Mouse (Mus musculus) cortical plate, adult 2 months (tissue): Measurements from ENCODE around the gene Hist1h2ba. TPM values are rescaled to one million over a fixed set of nuclear protein-coding genes. Genes with fewer than 3 reads are reported as not detected.

Source experiments
- H3K27ac ChIP-seq: fragments of 200-500 bp; 2 replicates; pipeline ENCODE4 v1.5.1; 2012; ENCODE audit warnings: low read length, control low read depth, inconsistent platforms; ENCODE audit not compliant: insufficient read depth
- H3K4me1 ChIP-seq: fragments of 200-500 bp; 2 replicates; pipeline ENCODE4 v1.6.1; 2011; ENCODE audit warnings: low read length; ENCODE audit not compliant: control insufficient read depth, insufficient read depth
- H3K4me3 ChIP-seq: fragments of 200-500 bp; 2 replicates; pipeline ENCODE4 v1.5.1; 2011; ENCODE audit warnings: mild to moderate bottlenecking, low read length, control low read depth; ENCODE audit not compliant: insufficient read depth
- CTCF ChIP-seq: fragments of 200-500 bp; IDR thresholded peaks from 2 replicates; pipeline ENCODE4 v1.5.1; 2011; ENCODE audit warnings: mild to moderate bottlenecking, control low read depth, low read length; ENCODE audit not compliant: insufficient read depth; ENCODE audit errors: extremely low read depth
- POLR2A ChIP-seq: fragments of 200-500 bp; IDR thresholded peaks from 2 replicates; pipeline ENCODE4 v1.6.1; 2011; ENCODE audit warnings: mild to moderate bottlenecking, low read length, control low read depth; ENCODE audit not compliant: insufficient read depth; ENCODE audit errors: extremely low read depth
- polyA plus RNA-seq: library from polyadenylated mRNA; depleted of rRNA; stranded (reverse); fragments of >200 nt; gene quantifications from 2 replicates; pipeline ENCODE4 v1.2.3, GENCODE M21; 2012; rRNA removed

The Hist1h2ba gene
- polyA plus RNA-seq, 1 experiment: not detected

DNA sequence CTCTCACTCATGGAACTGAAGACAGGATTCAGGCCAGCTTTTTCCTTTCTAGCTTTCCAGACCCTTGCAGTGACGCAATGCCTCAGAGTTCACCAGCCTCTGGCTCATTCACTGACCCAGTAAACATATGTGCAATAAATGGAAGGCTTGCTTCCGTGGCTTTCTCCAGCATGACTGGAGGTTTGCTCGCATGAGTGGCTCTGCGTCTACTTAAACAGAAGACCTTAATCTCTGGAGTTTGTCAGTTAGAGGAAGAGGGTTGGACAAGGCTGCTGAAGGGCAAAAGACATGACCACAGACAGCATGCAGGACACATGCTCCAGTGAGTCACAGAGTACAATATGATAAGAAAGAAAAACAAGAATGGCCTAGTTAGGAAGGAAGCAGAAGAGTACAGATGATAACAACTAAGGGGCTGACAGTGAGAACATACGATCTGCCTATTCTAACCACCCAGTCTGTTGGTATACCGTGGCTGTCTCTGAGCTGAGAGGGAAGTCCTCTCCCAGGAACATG is 20.1 kb downstream of the Hist1h2ba start:
- Histone ChIP-seq H3K27ac (no peak overlapping the region), H3K4me3 (no peak overlapping the region), H3K4me1 (no peaks in the 10 kb centered on the region)
- no peak for TF ChIP-seq CTCF
- no peak for TF ChIP-seq POLR2A

- H3K27ac ChIP-seq: no peak overlapping the region
- no peak for TF ChIP-seq POLR2A
- TF ChIP-seq CTCF: no peak
- no peak overlapping the region for H3K4me3 ChIP-seq
- H3K4me1 ChIP-seq: no peaks in the 10 kb centered on the region
These were observed 22.6 kb downstream of the Hist1h2ba start for GRCm38 (mm10) chr13:23911335-23911734.

GRCm38 (mm10) chr13:23910121-23910520 is 23.8 kb downstream of the Hist1h2ba start:
- Histone ChIP-seq H3K27ac (no peak overlapping the region), H3K4me3 (no peak overlapping the region), H3K4me1 (no peaks in the 10 kb centered on the region)
- no peak for TF ChIP-seq CTCF
- no peak for TF ChIP-seq POLR2A

DNA sequence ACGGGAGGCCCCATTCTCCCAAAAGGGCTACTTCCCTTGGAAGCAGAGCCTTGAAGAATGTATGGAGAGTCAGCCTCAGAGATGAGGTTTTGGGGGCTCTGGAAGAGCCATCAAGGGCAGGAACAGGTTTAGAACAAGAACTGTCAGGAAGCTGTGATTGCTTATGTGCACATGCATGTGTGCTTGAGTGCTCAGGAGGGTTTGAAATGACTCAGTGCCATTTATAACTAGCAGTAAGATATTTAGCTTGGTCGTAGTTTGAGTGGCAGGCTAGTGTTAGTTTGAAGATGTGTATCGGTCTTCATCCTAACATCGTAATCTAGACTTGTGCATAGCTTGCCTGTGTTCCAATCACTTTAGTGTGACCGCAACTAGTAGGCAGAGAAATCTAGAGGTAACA is 27.1 kb downstream of the Hist1h2ba start:
- Histone ChIP-seq H3K27ac (no peak overlapping the region), H3K4me1 (no peaks in the 10 kb centered on the region), H3K4me3 (no peak overlapping the region)
- TF ChIP-seq POLR2A (no peak), CTCF (no peak)

DNA sequence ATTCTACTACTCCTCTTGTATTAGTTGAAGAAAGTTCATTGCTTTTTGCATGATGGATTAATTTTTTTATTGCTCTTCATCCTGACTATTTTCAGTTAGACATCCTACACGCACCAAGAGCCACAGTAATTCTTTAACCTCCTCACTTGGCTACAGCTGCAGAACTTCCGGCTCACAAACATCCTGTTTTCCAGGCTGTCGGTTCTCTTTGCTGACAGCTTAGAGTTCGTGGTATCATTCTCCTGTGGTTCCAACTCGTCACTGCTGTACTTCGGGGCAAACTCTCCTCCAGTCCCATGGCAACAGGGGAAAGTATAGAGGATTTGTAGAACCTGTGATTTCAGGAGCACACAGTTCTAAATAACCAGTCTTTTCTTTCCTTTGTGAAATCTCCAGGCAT is 35.7 kb downstream of the Hist1h2ba start:
- no peak overlapping the region for H3K4me3 ChIP-seq
- H3K4me1 ChIP-seq: no peaks in the 10 kb centered on the region
- no peak overlapping the region for H3K27ac ChIP-seq
- TF ChIP-seq CTCF: no peak
- TF ChIP-seq POLR2A: no peak

- TF ChIP-seq POLR2A: no peak
- TF ChIP-seq CTCF: no peak
- Histone ChIP-seq H3K4me3 (no peak overlapping the region), H3K4me1 (no peaks in the 10 kb centered on the region), H3K27ac (no peak overlapping the region)
These were observed 40.7 kb downstream of the Hist1h2ba start for GRCm38 (mm10) chr13:23893269-23893593.

- TF ChIP-seq POLR2A (no peak), CTCF (no peak)
- Histone ChIP-seq H3K4me1 (no peaks in the 10 kb centered on the region), H3K27ac (no peak overlapping the region), H3K4me3 (no peak overlapping the region)
These were observed 41.2 kb downstream of the Hist1h2ba start for GRCm38 (mm10) chr13:23892592-23893268.

DNA sequence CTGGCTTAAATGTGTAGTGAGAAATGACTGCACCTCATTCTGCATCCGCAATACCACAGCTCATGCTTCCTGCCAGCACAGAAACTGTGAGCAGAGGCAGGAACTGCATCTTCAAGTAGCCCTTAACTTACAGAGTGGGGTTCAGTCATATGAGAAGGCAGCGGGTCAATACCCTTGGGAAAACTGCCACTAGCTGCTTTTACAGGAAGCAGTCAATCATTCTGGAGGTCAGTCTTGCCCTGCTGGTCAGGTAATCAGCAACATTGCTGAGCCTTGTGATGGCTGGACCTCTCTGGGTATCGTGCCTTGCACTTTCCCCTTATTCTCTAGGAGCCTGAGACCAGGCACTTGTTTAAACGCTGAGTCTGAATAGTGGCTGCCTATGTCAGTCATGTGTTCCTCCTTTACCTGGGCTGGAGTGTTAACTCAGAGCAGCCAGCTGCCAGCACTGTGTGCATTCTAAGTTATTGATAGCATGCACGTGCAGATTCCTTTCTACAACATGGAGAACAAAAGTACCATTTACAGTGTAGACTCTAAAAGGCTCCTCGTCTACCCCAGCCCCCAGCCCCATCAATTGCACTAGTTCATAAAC is 44.8 kb downstream of the Hist1h2ba start:
- H3K4me1 ChIP-seq: no peaks in the 10 kb centered on the region
- TF ChIP-seq CTCF: no peak
- H3K4me3 ChIP-seq: no peak overlapping the region
- no peak overlapping the region for H3K27ac ChIP-seq

DNA sequence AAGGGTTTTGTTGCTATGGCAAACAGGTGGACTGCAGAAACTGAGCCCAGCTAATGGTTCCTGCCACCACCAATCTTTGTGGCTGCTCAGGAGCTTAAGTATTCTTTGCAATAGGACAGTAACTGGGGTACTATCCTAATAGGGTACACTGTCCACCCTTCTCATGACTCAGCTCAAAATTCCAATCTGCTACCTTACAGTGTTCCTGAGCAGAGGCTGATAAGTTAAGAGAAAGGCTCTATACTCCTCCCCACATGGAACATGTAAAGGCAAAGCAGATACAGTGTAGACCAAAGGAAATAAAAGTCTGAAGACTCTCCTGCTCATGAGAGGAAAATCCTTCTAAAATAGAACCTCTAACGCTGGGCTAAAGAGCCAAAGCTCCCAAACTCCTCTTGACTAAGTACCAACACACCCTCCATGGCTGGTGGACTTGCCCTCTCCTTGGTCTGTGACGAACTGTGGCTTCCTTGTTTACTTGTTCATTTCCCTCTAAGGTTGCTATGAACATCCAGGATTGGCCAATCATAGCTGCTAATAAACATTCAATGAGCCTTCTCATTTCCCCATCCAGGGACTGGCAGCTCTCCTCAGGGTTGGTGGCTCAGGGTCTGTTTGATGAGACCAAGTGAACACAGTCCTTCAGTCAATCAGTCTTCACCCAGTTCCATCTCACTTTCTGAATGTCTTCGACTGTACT is 46.8 kb downstream of the Hist1h2ba start:
- H3K4me3 ChIP-seq: no peak overlapping the region
- TF ChIP-seq POLR2A (no peak), CTCF (no peak)

GRCm38 (mm10) chr13:23885540-23885939 is 48.4 kb downstream of the Hist1h2ba start:
- H3K4me3 ChIP-seq: no peak overlapping the region
- H3K27ac ChIP-seq: no peak overlapping the region
- no peak for TF ChIP-seq POLR2A
- TF ChIP-seq CTCF: peak; percentile 57
- H3K4me1 ChIP-seq: no peaks in the 10 kb centered on the region

More for the DNA sequence above, 46.8 kb downstream of the Hist1h2ba start:
- Histone ChIP-seq H3K4me1 (no peaks in the 10 kb centered on the region), H3K27ac (no peak overlapping the region)

Other genes starting within 250 kb of the Hist1h2ba start
- gene Hist1h2bc, start 250.0 kb downstream of the Hist1h2ba start, polyA plus RNA-seq: 117 and 130 TPM in 2 replicates
- not detected in 2 replicates for gene Hist1h1t, start 238.3 kb downstream of the Hist1h2ba start, polyA plus RNA-seq
- gene Hist1h4c, start 235.7 kb downstream of the Hist1h2ba start, polyA plus RNA-seq: 4.1 and 9.6 TPM in 2 replicates
- 4.2 and 4.3 TPM in 2 replicates for gene Hfe, start 223.3 kb downstream of the Hist1h2ba start, polyA plus RNA-seq
- gene Hist1h1c, start 195.3 kb downstream of the Hist1h2ba start, polyA plus RNA-seq: 42.1 and 42.4 TPM in 2 replicates
- 0.56 TPM in 1 of 2 replicates, not detected in the other for gene Hist1h3c, start 188.6 kb downstream of the Hist1h2ba start, polyA plus RNA-seq
- 0.79 and 1.9 TPM in 2 replicates for gene Hist1h2bb, start 187.4 kb downstream of the Hist1h2ba start, polyA plus RNA-seq
- gene Hist1h2ab, start 183.0 kb downstream of the Hist1h2ba start, polyA plus RNA-seq: 1.6 and 1.9 TPM in 2 replicates
- gene Hist1h3b, start 181.9 kb downstream of the Hist1h2ba start, polyA plus RNA-seq: 0.57 and 0.77 TPM in 2 replicates
- 3.7 and 8.3 TPM in 2 replicates for gene Hist1h4b, start 177.1 kb downstream of the Hist1h2ba start, polyA plus RNA-seq
- gene Hist1h4a, start 172.9 kb downstream of the Hist1h2ba start, polyA plus RNA-seq: 4.2 and 9.6 TPM in 2 replicates
- gene Hist1h3a, start 171.8 kb downstream of the Hist1h2ba start, polyA plus RNA-seq: 0.57 and 1.4 TPM in 2 replicates
- gene Hist1h1a, start 170.5 kb downstream of the Hist1h2ba start, polyA plus RNA-seq: 0.55 and 0.77 TPM in 2 replicates
- 0.19 and 0.21 TPM in 2 replicates for gene Trim38, start 164.2 kb downstream of the Hist1h2ba start, polyA plus RNA-seq
- gene Slc17a2, start 127.2 kb downstream of the Hist1h2ba start, polyA plus RNA-seq: 0.06 TPM in 1 of 2 replicates, not detected in the other
- not detected in 2 replicates for gene Slc17a3, start 94.7 kb downstream of the Hist1h2ba start, polyA plus RNA-seq
- gene Slc17a1, start 66.4 kb downstream of the Hist1h2ba start, polyA plus RNA-seq: not detected in 2 replicates
- not detected in 2 replicates for gene Slc17a4, start 19.1 kb downstream of the Hist1h2ba start, polyA plus RNA-seq
- gene Hist1h2aa, start 306 bp upstream of the Hist1h2ba start, polyA plus RNA-seq: not detected in 2 replicates
- 0.42 and 0.62 TPM in 2 replicates for gene Scgn, start 57.1 kb upstream of the Hist1h2ba start, polyA plus RNA-seq